Mouse (Mus musculus): ENCODE results near the gene Zfand5. TPM values are rescaled to one million over a fixed set of nuclear protein-coding genes. Genes with fewer than 3 reads are reported as not detected.

Gene Zfand5
- total RNA-seq, 2 experiments from 2014 or later = 154 to 163 TPM

GRCm38 (mm10) chr19:21325333-21325732 lies 53.3 kb downstream of the Zfand5 start:
- no peak for DNase-seq
- intact Hi-C loops (cut with DNase I) = no loop called here

- DNase-seq = peak; percentile 38
- intact Hi-C loops (cut with DNase I) = no loop called here
Observed at GRCm38 (mm10) chr19:21328951-21329350, 56.9 kb downstream of the Zfand5 start.

- intact Hi-C loops (cut with DNase I) = no loop called here
Observed at GRCm38 (mm10) chr19:21329770-21330169, 57.7 kb downstream of the Zfand5 start.

GRCm38 (mm10) chr19:21330305-21331115 lies 58.4 kb downstream of the Zfand5 start:
- DNase-seq = no peak
- intact Hi-C loops (cut with DNase I) = no loop called here

More at GRCm38 (mm10) chr19:21329770-21330169, 57.7 kb downstream of the Zfand5 start:
- peak; percentile 79 for DNase-seq

GRCm38 (mm10) chr19:21331621-21332155 lies 59.6 kb downstream of the Zfand5 start:
- DNase-seq = no peak
- intact Hi-C loops (cut with DNase I) = no loop called here

Other genes with a start within 250 kb of the Zfand5 start
- 100 to 1,000 TPM; 124 to 132 TPM for gene Gda, start 201.2 kb downstream of the Zfand5 start, total RNA-seq (2021)

Measured in left cerebral cortex, postnatal 4 days (tissue).